Mouse (Mus musculus) forebrain, embryonic 11.5 days (tissue): Measurements from ENCODE around the gene Tm9sf4. TPM values are rescaled to one million over a fixed set of nuclear protein-coding genes. Genes with fewer than 3 reads are reported as not detected.

Experiments
- ATAC-seq: fragments of 200-750 bp; cut with Nextera tagmentation; replicated peaks from 2 replicates; pipeline ENCODE4 v1.8.0; 2017; ENCODE audit warnings: moderate TSS enrichment; ENCODE audit not compliant: low FRiP score
- DNase-seq: peaks from one replicate; pipeline ENCODE4 v3.0.0-alpha.2; 2017; ENCODE audit warnings: low spot score
- H3K27ac ChIP-seq: fragments of 300-500 bp; sonication (generic); 2 replicates; pipeline ENCODE4 v1.5.1; 2014; ENCODE audit warnings: low read depth, low read length
- H3K27me3 ChIP-seq: fragments of 300-500 bp; sonication (generic); 2 replicates; pipeline ENCODE4 v1.6.1; 2014; ENCODE audit warnings: mild to moderate bottlenecking, low read length, mixed read lengths; ENCODE audit not compliant: control insufficient read depth, insufficient read depth
- H3K36me3 ChIP-seq: fragments of 300-500 bp; sonication (generic); 2 replicates; pipeline ENCODE4 v1.6.1; 2014; ENCODE audit warnings: mild to moderate bottlenecking, low read length, moderate library complexity, mixed read lengths; ENCODE audit not compliant: control insufficient read depth, insufficient read depth
- H3K4me1 ChIP-seq: fragments of 300-500 bp; sonication (generic); replicated peaks from 2 replicates; pipeline ENCODE4 v1.6.1; 2014; ENCODE audit warnings: low read length, mixed read lengths; ENCODE audit not compliant: control insufficient read depth, insufficient read depth
- H3K4me2 ChIP-seq: fragments of 300-500 bp; sonication (generic); 2 replicates; pipeline ENCODE4 v1.6.1; 2014; ENCODE audit warnings: low read depth, mild to moderate bottlenecking, low read length, moderate library complexity, mixed read lengths; ENCODE audit not compliant: severe bottlenecking
- H3K4me3 ChIP-seq: fragments of 300-500 bp; sonication (generic); 2 replicates; pipeline ENCODE4 v1.5.1; 2014; ENCODE audit warnings: low read depth, low read length
- H3K9ac ChIP-seq: fragments of 300-500 bp; sonication (generic); 2 replicates; pipeline ENCODE4 v1.6.1; 2014; ENCODE audit warnings: low read length
- H3K9me3 ChIP-seq: fragments of 300-500 bp; sonication (generic); 2 replicates; pipeline ENCODE4 v1.6.1; 2016; ENCODE audit warnings: low read length, mixed read lengths; ENCODE audit not compliant: control insufficient read depth
- WGBS: fragments of 180-500 bp; shearing (Covaris S2); extraction: QIAGEN DNeasy Blood & Tissue Kit; methylation state at CpG from one replicate; pipeline ENCODE4 v1.1.7; 2014; 5-methylcytosine and 5-hydroxymethylcytosine counted together
- polyA plus RNA-seq: library from polyadenylated mRNA; unstranded; fragments of >200 nt; fragmentation: Nextera tagmentation; extraction: Ambion mirVana; gene quantifications from 2 replicates; pipeline ENCODE4 v1.2.1, GENCODE M21; 2014

Gene Tm9sf4
- polyA plus RNA-seq, 1 experiment from 2014 or later, result 79.4 TPM

DNA sequence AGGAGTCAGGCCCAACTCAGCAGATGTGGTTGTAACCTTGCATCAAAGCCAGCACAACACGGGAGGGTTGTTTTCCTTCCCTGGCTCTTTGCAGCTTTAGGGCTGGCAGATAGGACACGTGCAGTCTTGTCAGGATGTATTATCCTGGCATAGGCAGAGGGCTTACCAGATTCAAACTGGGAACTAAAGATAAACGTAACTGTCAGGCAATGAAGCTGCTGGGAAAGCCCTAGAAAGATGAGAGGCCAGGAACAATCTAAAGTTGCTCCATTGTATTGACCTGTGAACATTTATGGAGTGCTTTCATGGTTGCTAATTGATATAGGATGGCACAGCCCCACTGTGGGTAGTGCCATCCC, 64.5 kb downstream of the Tm9sf4 start:
- no peaks in the 10 kb centered on the region for H3K9me3 ChIP-seq

DNA sequence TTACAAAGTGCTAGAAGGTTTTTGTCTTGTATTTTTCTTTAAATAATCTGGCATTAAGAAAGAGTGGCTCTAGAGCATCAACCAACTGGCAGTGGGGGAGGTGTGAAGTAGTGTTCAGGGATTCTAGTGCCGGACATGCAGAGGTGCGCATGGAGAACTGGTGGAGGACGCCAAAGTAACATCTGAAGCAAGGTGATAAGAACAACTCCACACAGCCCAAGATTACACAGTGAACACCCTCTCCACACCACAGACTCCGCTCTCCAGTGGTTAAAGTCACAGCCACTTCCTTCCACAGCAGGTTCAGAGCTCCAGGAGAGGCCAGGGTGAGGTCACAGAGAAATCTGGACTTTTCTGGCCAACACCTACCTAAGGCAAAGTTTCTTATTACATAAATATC, 66.9 kb downstream of the Tm9sf4 start:
- no peaks in the 10 kb centered on the region for H3K27me3 ChIP-seq
- H3K27ac ChIP-seq, result no peak overlapping the region
- peaks cover 18% of the 10 kb centered on the region for H3K36me3 ChIP-seq
- no peak overlapping the region for H3K4me3 ChIP-seq
- DNase-seq (no peak), ATAC-seq (no peak)
- 93% methylated on average over 4 of the region's 4 CpGs for WGBS
- no peak overlapping the region for H3K9ac ChIP-seq
- H3K4me2 ChIP-seq, result no peak overlapping the region
- H3K9me3 ChIP-seq, result no peaks in the 10 kb centered on the region
- H3K4me1 ChIP-seq, result no peaks in the 10 kb centered on the region; the same call in 1 of the 2 replicates

More for the DNA sequence above, 64.5 kb downstream of the Tm9sf4 start:
- DNase-seq (no peak), ATAC-seq (no peak)
- Histone ChIP-seq H3K27ac (no peak overlapping the region), H3K27me3 (no peaks in the 10 kb centered on the region), H3K9ac (no peak overlapping the region), H3K4me3 (peak overlapping the region; percentile 31; the same call in 1 of the 2 replicates), H3K36me3 (peaks cover 2% of the 10 kb centered on the region), H3K4me2 (peak overlapping the region; percentile 56; the same call in 1 of the 2 replicates), H3K4me1 (no peaks in the 10 kb centered on the region; the same call in 1 of the 2 replicates)
- 10% methylated on average over 3 of the region's 3 CpGs for WGBS

DNA sequence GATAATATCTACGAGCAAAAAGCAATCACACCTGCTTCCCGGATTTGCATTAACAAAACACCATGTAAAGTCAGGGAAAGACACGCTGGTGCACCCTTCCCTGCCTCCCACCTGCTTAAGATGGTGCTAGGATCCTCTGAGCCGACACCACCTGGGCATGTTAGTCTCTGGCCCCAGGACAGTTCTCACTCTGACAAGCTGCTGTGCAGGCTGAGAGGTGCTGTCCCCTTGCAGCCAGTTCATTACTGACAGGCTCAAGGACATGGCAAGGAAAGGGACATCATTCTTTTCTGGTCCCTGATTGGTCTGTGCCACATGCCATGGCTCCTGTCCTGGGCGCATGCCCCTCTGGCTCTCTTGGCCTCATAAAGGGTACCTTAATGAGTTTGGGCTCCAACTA, 67.4 kb downstream of the Tm9sf4 start:
- Histone ChIP-seq H3K27ac (no peak overlapping the region), H3K27me3 (no peaks in the 10 kb centered on the region), H3K9ac (no peak overlapping the region), H3K4me3 (no peak overlapping the region), H3K4me2 (no peak overlapping the region), H3K36me3 (peaks cover 19% of the 10 kb centered on the region), H3K9me3 (no peaks in the 10 kb centered on the region), H3K4me1 (no peaks in the 10 kb centered on the region; the same call in 1 of the 2 replicates)
- WGBS, result 84% methylated on average over 5 of the region's 5 CpGs
- ATAC-seq, result no peak
- DNase-seq, result no peak

DNA sequence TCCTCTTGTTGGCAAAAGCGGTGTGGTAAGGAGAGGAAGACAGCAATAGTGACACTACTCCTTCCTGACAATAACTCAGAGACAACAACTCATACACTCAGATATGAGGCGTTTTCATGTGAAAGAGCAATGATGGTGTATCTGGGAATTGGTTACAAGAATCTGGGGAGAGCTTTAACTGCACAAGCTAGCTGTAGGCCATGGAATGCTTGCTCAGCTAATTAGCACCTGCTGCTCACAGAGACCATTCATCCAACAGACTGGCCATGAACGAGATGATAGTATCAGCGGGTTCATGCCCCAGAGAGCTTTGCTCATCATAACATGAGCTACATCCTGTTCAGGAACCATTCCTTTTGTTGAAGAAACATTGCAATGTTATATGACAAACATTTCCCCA, 76.1 kb downstream of the Tm9sf4 start:
- Histone ChIP-seq H3K9ac (no peak overlapping the region; the same call in 1 of the 2 replicates), H3K4me1 (peaks cover 5% of the 10 kb centered on the region; the same call in 1 of the 2 replicates), H3K9me3 (no peaks in the 10 kb centered on the region), H3K4me2 (no peak overlapping the region), H3K27me3 (no peaks in the 10 kb centered on the region), H3K36me3 (peaks cover 6% of the 10 kb centered on the region; the same call in 1 of the 2 replicates), H3K27ac (no peak overlapping the region), H3K4me3 (no peak overlapping the region)
- 80% methylated on average over 4 of the region's 4 CpGs for WGBS
- ATAC-seq, result no peak
- DNase-seq, result peak; percentile 5

DNA sequence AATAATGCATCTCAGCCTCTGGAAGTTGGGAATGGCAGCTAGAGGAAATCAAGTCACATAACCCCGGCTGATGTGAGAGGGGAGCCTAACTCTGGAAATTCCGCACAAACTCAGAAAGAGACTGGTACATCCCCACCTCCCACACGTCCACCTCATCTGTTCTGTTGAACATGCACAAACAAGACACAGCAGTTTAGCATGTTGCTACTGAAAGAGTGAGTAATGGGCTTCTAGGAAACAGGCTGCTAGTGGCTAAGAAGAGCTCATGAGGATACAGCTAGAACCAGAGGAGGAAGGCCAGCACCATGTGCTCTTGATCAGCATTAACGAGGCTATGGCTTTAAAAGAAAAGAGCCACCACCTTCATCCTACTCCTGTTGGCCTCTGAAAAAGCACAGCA, 76.8 kb downstream of the Tm9sf4 start:
- Histone ChIP-seq H3K4me1 (peaks cover 6% of the 10 kb centered on the region; the same call in 1 of the 2 replicates), H3K9me3 (no peaks in the 10 kb centered on the region), H3K27me3 (no peaks in the 10 kb centered on the region), H3K4me3 (no peak overlapping the region), H3K4me2 (no peak overlapping the region), H3K36me3 (peaks cover 4% of the 10 kb centered on the region; the same call in 1 of the 2 replicates), H3K27ac (no peak overlapping the region), H3K9ac (peak overlapping the region; percentile 4; the same call in 1 of the 2 replicates)
- ATAC-seq, result no peak
- 74% methylated on average over 4 of the region's 4 CpGs for WGBS
- peak; percentile 11 for DNase-seq

DNA sequence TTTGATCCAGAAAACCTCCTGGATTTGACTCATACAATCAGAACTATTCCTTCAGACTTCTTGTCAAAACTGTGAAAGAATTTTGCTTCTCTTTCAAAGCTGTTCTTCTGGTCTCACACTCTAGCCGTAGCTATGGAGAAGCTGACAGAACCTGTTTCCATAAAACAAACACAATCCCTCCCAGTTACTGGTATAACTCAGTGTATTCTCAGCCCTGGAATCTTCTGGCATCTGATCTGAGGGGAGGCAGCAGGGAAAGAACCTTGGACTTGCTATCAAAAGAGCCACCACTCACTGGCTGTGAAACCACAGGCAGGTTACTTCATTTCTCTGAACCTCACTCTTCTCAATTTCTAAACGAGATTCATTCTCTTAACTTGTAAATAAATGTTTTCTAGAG, 77.3 kb downstream of the Tm9sf4 start:
- WGBS, result 69% methylated on average over 2 of the region's 2 CpGs
- ATAC-seq, result no peak
- Histone ChIP-seq H3K9me3 (no peaks in the 10 kb centered on the region), H3K27ac (no peak overlapping the region), H3K36me3 (peaks cover 4% of the 10 kb centered on the region; the same call in 1 of the 2 replicates), H3K9ac (no peak overlapping the region), H3K4me3 (no peak overlapping the region), H3K27me3 (no peaks in the 10 kb centered on the region), H3K4me1 (peaks cover 6% of the 10 kb centered on the region; the same call in 1 of the 2 replicates), H3K4me2 (no peak overlapping the region)
- peak; percentile 3 for DNase-seq

DNA sequence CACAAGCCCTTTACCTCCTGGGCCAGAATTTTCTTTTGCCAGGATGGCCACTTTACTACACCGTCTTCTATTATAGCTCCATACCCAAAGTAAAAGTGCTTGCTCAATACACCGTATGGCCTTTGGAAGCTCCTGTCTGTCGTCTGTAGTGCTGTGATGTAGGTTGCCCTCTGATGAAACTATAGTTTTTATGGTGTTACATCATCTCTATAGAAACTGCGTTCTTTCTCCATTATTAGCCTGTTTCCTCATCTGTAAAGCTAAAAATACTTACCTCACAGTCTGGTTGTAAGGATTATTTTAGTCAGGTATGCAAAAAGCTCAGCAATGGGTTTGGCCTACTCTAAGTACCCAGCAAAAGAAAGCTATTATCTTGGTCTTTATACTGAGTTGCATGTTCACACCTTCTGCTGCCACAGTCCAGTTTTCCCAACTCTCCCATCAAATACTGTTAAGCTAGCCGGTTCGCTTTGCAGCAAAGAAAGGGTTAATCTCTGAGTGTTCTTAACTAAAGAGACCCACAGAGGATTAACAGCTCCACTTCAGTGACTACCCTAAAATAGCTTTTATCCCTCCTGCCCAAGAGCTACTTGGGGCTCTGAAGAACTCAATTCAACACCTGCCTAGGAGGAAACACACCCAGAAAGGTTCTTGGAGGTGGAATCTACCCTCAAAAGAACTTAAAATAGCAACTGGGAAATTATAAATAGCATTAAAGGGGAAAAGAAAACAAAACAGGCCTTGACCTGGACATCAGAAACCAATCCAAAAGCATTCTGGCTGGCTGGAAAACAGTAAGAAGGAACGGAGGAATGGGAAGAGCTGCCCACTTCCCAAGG, 78.1 kb downstream of the Tm9sf4 start:
- Histone ChIP-seq H3K27ac (peak overlapping the region; percentile 81; the same call in 1 of the 2 replicates), H3K4me2 (peak overlapping the region; percentile 87), H3K9me3 (no peaks in the 10 kb centered on the region), H3K36me3 (no peaks in the 10 kb centered on the region; the same call in 1 of the 2 replicates), H3K9ac (peak overlapping the region; percentile 99), H3K27me3 (no peaks in the 10 kb centered on the region), H3K4me3 (peak overlapping the region; percentile 99), H3K4me1 (peaks cover 6% of the 10 kb centered on the region; the same call in 1 of the 2 replicates)
- ATAC-seq, result no peak
- peak; percentile 45 for DNase-seq
- 47% methylated on average over 7 of the region's 7 CpGs for WGBS

DNA sequence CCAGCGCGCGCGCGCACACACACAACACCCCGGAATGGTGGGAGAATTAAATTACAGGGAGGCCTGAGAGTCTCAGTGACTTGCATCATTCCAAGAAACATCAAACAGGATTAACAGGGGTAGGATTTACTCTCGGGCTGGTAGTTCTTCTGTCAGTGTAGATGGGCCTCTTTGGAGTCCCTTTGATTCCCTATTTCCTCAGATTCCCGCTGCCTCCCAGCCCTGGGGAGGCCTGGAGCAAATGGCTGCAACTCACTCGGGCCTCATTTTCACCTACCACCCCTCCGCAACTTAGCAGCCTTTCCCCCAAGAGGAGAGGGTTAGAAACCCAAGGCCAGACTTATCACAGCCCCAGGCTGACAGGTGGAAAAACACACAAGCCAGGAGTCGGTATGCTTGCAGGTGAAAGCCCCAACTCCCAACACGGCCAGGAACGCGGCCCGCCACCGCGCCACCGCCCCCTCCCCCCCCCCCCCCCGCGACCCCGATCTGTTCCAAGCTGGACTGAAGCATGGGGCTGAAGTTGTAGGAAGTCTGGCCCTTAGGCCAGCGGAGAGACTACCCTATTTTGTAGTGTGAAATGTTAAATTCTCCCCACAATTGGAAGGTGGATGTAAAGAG, 78.9 kb downstream of the Tm9sf4 start:
- Histone ChIP-seq H3K27ac (peak overlapping the region; percentile 81; the same call in 1 of the 2 replicates), H3K9me3 (no peaks in the 10 kb centered on the region), H3K36me3 (no peaks in the 10 kb centered on the region; the same call in 1 of the 2 replicates), H3K4me2 (peak overlapping the region; percentile 87), H3K4me1 (peaks cover 6% of the 10 kb centered on the region; the same call in 1 of the 2 replicates), H3K9ac (peak overlapping the region; percentile 99), H3K4me3 (peak overlapping the region; percentile 99), H3K27me3 (no peaks in the 10 kb centered on the region)
- 1% methylated on average over 21 of the region's 22 CpGs for WGBS
- ATAC-seq, result no peak
- DNase-seq, result peak; percentile 65
